Mouse (Mus musculus): ENCODE measurements around the gene Pmepa1. TPM values are rescaled to one million over a fixed set of nuclear protein-coding genes. Genes with fewer than 3 reads are reported as not detected.

Pmepa1 gene
- polyA plus RNA-seq, 1 experiment from 2014 or later = 7.3 TPM

DNA sequence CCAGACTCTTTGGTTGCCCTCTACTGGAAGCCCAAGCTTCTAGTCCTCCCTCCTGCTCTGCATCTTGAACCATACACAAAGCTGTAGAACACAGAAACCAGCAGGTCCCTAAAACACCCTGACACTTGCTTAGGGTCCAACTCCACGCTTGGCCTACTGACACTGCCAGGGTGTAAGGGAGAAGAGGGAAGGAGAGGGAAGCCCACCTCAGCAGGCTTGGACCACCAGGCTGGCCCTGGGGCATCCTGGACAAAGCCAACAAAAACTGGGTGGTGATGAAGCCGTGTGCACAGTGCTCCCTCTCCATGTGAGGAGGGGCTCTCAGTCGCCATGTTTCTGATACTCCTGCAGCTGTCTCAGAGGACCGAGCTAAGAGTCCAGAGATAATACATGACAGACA lies 96.3 kb downstream of the Pmepa1 start:
- WGBS = 70% methylated on average over 4 of the region's 4 CpGs
- H3K4me2 ChIP-seq = no peak overlapping the region
- ATAC-seq (ENCODE audit: insufficient read depth, low FRiP score, low read depth) = no peak

DNA sequence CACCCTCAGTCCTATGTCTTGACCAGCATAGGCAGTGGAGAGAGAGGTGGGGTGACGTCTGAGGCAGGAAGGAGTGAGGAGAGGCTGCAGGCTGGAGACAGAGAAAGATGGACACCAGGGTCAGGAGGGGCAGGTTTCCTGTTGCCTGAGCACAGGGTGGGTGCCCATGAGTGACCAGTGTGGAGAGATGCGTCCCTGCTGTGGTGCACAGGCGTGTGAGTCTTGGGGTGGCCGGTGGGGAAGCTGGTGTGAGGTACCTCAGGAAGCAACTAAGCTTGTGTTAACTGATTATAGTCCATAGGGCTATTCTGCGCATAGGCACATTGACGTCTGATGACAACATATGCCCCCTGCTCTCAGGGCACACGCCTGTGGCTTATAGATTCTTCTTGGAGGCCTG lies 97.3 kb downstream of the Pmepa1 start:
- H3K4me2 ChIP-seq = no peak overlapping the region
- H3K4me3 ChIP-seq (replicated peaks) = no peak overlapping the region
- no peak overlapping the region for H3K27ac ChIP-seq
- ATAC-seq (ENCODE audit: insufficient read depth, low FRiP score, low read depth) = no peak
- H3K4me1 ChIP-seq = peaks cover 7% of the 10 kb centered on the region; the same call in 1 of the 2 replicates
- WGBS = 71% methylated on average over 7 of the region's 7 CpGs
- H3K36me3 ChIP-seq = no peaks in the 10 kb centered on the region
- H3K27me3 ChIP-seq (replicated peaks) = no peaks in the 10 kb centered on the region
- no peaks in the 10 kb centered on the region for H3K9me3 ChIP-seq
- no peak overlapping the region for H3K9ac ChIP-seq

More for the DNA sequence above, 96.3 kb downstream of the Pmepa1 start:
- Histone ChIP-seq H3K36me3 (no peaks in the 10 kb centered on the region), H3K4me1 (no peaks in the 10 kb centered on the region), H3K9ac (no peak overlapping the region), H3K4me3 (replicated peaks) (no peak overlapping the region), H3K9me3 (no peaks in the 10 kb centered on the region), H3K27me3 (replicated peaks) (peaks cover 5% of the 10 kb centered on the region; the same call in 1 of the 2 replicates), H3K27ac (no peak overlapping the region)

GRCm38 (mm10) chr2:173177951-173178350 lies 98.4 kb downstream of the Pmepa1 start:
- Histone ChIP-seq H3K4me1 (peaks cover 15% of the 10 kb centered on the region), H3K9ac (no peak overlapping the region), H3K27me3 (replicated peaks) (no peaks in the 10 kb centered on the region), H3K9me3 (no peaks in the 10 kb centered on the region), H3K27ac (no peak overlapping the region), H3K4me2 (no peak overlapping the region), H3K36me3 (no peaks in the 10 kb centered on the region), H3K4me3 (replicated peaks) (no peak overlapping the region)
- WGBS = 75% methylated on average over 8 of the region's 8 CpGs
- ATAC-seq (ENCODE audit: insufficient read depth, low FRiP score, low read depth) = no peak

- 75% methylated on average over 5 of the region's 5 CpGs for WGBS
- no peaks in the 10 kb centered on the region for H3K36me3 ChIP-seq
- no peak overlapping the region for H3K4me2 ChIP-seq
- H3K4me3 ChIP-seq (replicated peaks) = no peak overlapping the region
- ATAC-seq (ENCODE audit: insufficient read depth, low FRiP score, low read depth) = no peak
- H3K4me1 ChIP-seq = peaks cover 19% of the 10 kb centered on the region
- no peaks in the 10 kb centered on the region for H3K9me3 ChIP-seq
- no peaks in the 10 kb centered on the region for H3K27me3 ChIP-seq (replicated peaks)
- H3K9ac ChIP-seq = no peak overlapping the region
- no peak overlapping the region for H3K27ac ChIP-seq
These were observed 98.9 kb downstream of the Pmepa1 start for GRCm38 (mm10) chr2:173177481-173177880.

DNA sequence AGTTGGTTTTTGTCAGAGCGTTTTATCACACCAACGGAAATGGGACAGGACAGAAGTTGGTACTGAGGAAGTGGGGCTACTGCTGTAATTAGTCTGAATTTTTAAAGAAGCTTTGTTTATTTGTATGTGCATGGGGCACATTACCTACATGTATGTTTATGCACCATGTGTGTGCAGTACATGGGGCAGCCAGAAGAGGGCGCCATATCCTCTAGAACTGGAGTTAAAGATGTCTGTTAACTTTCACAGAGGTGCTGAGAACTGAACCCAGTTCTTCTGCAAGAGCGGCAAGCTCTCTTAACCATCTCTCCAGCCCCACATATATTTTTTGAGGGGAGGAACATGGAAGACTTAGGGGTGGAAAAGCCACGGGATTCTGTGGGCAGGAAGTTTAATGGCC lies 100.6 kb downstream of the Pmepa1 start:
- no peaks in the 10 kb centered on the region for H3K36me3 ChIP-seq
- H3K4me3 ChIP-seq (replicated peaks) = no peak overlapping the region
- no peak overlapping the region for H3K9ac ChIP-seq
- no peak overlapping the region for H3K4me2 ChIP-seq
- no peak for ATAC-seq (ENCODE audit: insufficient read depth, low FRiP score, low read depth)
- H3K27ac ChIP-seq = no peak overlapping the region
- no peaks in the 10 kb centered on the region for H3K9me3 ChIP-seq
- 90% methylated on average over 5 of the region's 5 CpGs for WGBS
- H3K4me1 ChIP-seq = peaks cover 36% of the 10 kb centered on the region
- H3K27me3 ChIP-seq (replicated peaks) = 0 out of 2 replicates have a peak, but pooled peaks cover 1% of the 10 kb centered on the region

- 0 out of 2 replicates have a peak, but pooled peaks cover 2% of the 10 kb centered on the region for H3K27me3 ChIP-seq (replicated peaks)
- no peaks in the 10 kb centered on the region for H3K36me3 ChIP-seq
- H3K4me3 ChIP-seq (replicated peaks) = no peak overlapping the region
- no peaks in the 10 kb centered on the region for H3K9me3 ChIP-seq
- H3K4me2 ChIP-seq = peak overlapping the region; percentile 54
- no peak overlapping the region for H3K9ac ChIP-seq
- H3K4me1 ChIP-seq = peaks cover 36% of the 10 kb centered on the region
- peak overlapping the region; percentile 96 for H3K27ac ChIP-seq
- 31% methylated on average over 1 of the region's 1 CpGs for WGBS
- ATAC-seq (ENCODE audit: insufficient read depth, low FRiP score, low read depth) = no peak
These were observed 101.8 kb downstream of the Pmepa1 start for GRCm38 (mm10) chr2:173174569-173174968.

Other genes starting within 250 kb of the Pmepa1 start
- 0.30 and 0.41 TPM in 2 replicates for gene Ctcfl, start 157.0 kb downstream of the Pmepa1 start, polyA plus RNA-seq (2015; fragmentation: Nextera tagmentation; extraction: Ambion mirVana)
- 1.2 and 1.5 TPM in 2 replicates for gene Pck1, start 123.5 kb downstream of the Pmepa1 start, polyA plus RNA-seq (2015; fragmentation: Nextera tagmentation; extraction: Ambion mirVana)
- 0.93 and 1.3 TPM in 2 replicates for gene Zbp1, start 57.6 kb downstream of the Pmepa1 start, polyA plus RNA-seq (2015; fragmentation: Nextera tagmentation; extraction: Ambion mirVana)
- not detected in 2 replicates for gene 1700021F07Rik, start 246.1 kb upstream of the Pmepa1 start, polyA plus RNA-seq (2015; fragmentation: Nextera tagmentation; extraction: Ambion mirVana)

Data from stomach, embryonic 15.5 days (tissue).